Mouse (Mus musculus) liver, embryonic 11.5 days (tissue): Measurements from ENCODE around the gene Kif26a. TPM values are rescaled to one million over a fixed set of nuclear protein-coding genes. Genes with fewer than 3 reads are reported as not detected.
A peak's percentile ranks its signal among the peaks of the same experiment; 100 is the strongest.

Experiments
- ATAC-seq: fragments of 200-750 bp; cut with Nextera tagmentation; replicated peaks from 2 replicates; pipeline ENCODE4 v1.8.0; 2017; ENCODE audit warnings: moderate number of reproducible peaks, mild to moderate bottlenecking, moderate TSS enrichment, moderate library complexity; ENCODE audit not compliant: low FRiP score
- DNase-seq: peaks from one replicate; pipeline ENCODE4 v3.0.0-alpha.2; 2017; ENCODE audit warnings: low spot score
- H3K27ac ChIP-seq: fragments of 300-500 bp; sonication (generic); 2 replicates; pipeline ENCODE4 v1.5.1; 2014; ENCODE audit warnings: mild to moderate bottlenecking, low read depth, low read length, control low read depth
- H3K27me3 ChIP-seq: fragments of 300-500 bp; sonication (generic); replicated peaks from 2 replicates; pipeline ENCODE4 v1.6.1; 2014; ENCODE audit warnings: low read length, mixed read lengths; ENCODE audit not compliant: control insufficient read depth, insufficient read depth
- H3K36me3 ChIP-seq: fragments of 300-500 bp; sonication (generic); 2 replicates; pipeline ENCODE4 v1.6.1; 2014; ENCODE audit warnings: mild to moderate bottlenecking, low read length, moderate library complexity, mixed read lengths; ENCODE audit not compliant: control insufficient read depth, insufficient read depth
- H3K4me1 ChIP-seq: fragments of 300-500 bp; sonication (generic); replicated peaks from 2 replicates; pipeline ENCODE4 v1.6.1; 2014; ENCODE audit warnings: low read length, mixed read lengths; ENCODE audit not compliant: control insufficient read depth, insufficient read depth
- H3K4me2 ChIP-seq: fragments of 300-500 bp; sonication (generic); 2 replicates; pipeline ENCODE4 v1.6.1; 2014; ENCODE audit warnings: mild to moderate bottlenecking, control low read depth, moderate library complexity
- H3K4me3 ChIP-seq: fragments of 300-500 bp; sonication (generic); 2 replicates; pipeline ENCODE4 v1.5.1; 2014; ENCODE audit warnings: low read depth, low read length, control low read depth
- H3K9ac ChIP-seq: fragments of 300-500 bp; sonication (generic); 2 replicates; pipeline ENCODE4 v1.6.1; 2014; ENCODE audit warnings: low read depth, low read length, control low read depth
- H3K9me3 ChIP-seq: fragments of 300-500 bp; sonication (generic); 2 replicates; pipeline ENCODE4 v1.6.1; 2016; ENCODE audit warnings: low read length, inconsistent platforms, mixed read lengths; ENCODE audit not compliant: control insufficient read depth
- WGBS: fragments of 180-500 bp; shearing (Covaris S2); extraction: QIAGEN DNeasy Blood & Tissue Kit; methylation state at CpG from one replicate; pipeline ENCODE4 v1.1.7; 2014; 5-methylcytosine and 5-hydroxymethylcytosine counted together
- polyA plus RNA-seq: library from polyadenylated mRNA; unstranded; fragments of >200 nt; fragmentation: Nextera tagmentation; extraction: Ambion mirVana; gene quantifications from 2 replicates; pipeline ENCODE4 v1.2.1, GENCODE M21; 2014

Kif26a gene
- 0.52 and 0.59 TPM in 2 replicates for polyA plus RNA-seq

DNA sequence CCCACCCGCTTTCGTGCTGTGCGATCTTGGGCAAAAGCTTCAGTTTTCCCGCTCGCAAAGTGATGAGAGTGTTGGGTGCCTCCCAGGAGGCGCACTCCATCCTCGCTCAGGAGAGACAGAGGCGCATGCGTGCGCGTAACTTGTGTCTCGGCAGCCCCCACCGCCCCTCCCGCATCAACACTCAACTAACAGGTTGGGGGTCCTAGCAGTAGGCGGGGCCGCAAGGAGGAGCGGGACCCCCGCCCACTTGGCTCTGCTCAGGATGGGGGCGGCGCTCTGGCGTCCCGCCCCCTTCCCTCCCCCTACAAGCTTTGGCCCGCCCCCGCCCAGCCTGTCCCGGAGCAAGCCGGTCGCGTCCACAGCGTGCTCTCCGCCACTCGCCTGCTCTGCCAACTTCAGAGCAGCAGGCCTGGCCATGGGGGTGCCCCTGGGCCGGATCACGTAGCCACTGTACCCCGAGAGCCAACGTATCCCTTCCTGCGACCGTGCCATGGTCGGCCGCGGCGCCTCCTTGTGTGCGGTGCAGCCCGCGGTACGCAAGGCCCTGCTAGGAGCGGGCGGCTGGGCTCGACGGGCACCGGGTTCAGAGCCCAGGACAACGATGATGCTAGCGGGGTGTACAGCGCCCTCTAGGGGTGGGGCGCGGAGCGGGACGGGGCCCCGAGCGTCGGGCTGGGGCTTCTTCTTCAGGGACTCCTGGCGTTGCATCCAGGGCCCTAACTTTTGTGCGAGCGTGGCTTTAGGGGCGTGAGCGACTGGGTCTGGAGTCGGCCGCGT is at the start of gene Kif26a:
Gene Kif26a, plus strand, starts transcription at position 334 of the 777 bp plus-strand sequence.
- peak within 1 kb of the TSS; percentile 41 for H3K4me3 ChIP-seq
- H3K27me3 ChIP-seq: peaks cover 73% of the 10 kb centered on the region
- peak; percentile 64 for ATAC-seq
- H3K4me2 ChIP-seq: peak within 1 kb of the TSS; percentile 67
- H3K4me1 ChIP-seq: peaks cover 16% of the 10 kb centered on the region; the same call in 1 of the 2 replicates
- H3K9ac ChIP-seq: peak within 1 kb of the TSS; percentile 17; the same call in 1 of the 2 replicates
- no peaks in the 10 kb centered on the region for H3K9me3 ChIP-seq
- under 1% methylated on average over 64 of the region's 68 CpGs for WGBS
- no peaks in the 10 kb centered on the region for H3K36me3 ChIP-seq
- H3K27ac ChIP-seq: no peak within 1 kb of the TSS
- DNase-seq: peak; percentile 80

DNA sequence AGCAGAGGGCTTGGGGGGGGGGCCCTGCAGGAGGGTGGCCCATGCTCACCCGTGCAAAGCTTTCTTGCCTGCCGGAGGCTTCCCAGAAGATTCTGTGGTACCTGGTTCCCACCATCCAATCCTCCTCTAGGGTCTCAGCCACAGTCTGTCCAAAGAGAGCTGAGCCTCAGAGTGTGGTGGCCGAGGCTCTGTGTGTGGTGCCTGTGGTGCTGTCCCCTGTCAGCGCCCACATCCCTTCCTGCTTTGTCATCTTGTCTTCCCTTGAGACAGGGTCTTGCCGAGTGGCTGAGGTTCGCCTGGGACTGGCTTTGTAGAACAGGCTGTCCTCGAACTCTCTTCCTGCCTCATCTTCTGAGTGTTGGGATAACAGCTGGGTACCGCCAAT is 49.3 kb upstream of the Kif26a start:
- Histone ChIP-seq H3K4me2 (no peak overlapping the region), H3K4me1 (no peaks in the 10 kb centered on the region; the same call in 1 of the 2 replicates), H3K27ac (no peak overlapping the region), H3K9ac (no peak overlapping the region), H3K36me3 (no peaks in the 10 kb centered on the region), H3K27me3 (no peaks in the 10 kb centered on the region; the same call in 1 of the 2 replicates), H3K9me3 (no peaks in the 10 kb centered on the region), H3K4me3 (no peak overlapping the region)
- no peak for ATAC-seq
- 57% methylated on average over 8 of the region's 8 CpGs for WGBS
- no peak for DNase-seq

DNA sequence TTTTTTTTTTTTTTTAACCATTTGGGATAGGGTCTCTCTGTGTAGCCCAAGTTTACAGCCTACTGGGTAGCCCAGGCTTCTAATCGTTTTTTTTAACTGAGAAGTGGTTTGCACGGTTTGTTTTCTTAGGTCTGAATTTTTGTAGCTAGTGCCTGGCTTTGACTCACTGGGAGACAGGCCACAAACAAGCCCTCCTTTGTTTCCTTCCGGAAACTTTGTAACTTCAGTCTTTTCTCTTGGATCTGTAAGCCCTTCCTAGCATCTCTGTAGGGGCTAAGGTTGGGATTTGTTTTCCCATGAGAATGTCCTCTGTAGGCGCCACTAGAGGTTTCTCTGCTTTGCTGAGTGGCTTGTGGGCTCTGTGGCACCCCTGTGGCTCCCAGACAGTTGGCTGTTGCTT is 45.9 kb upstream of the Kif26a start:
- no peak overlapping the region for H3K4me3 ChIP-seq
- WGBS: 73% methylated on average over 4 of the region's 4 CpGs
- ATAC-seq (no peak), DNase-seq (no peak)
- H3K4me2 ChIP-seq: no peak overlapping the region
- no peaks in the 10 kb centered on the region for H3K27me3 ChIP-seq
- H3K9ac ChIP-seq: no peak overlapping the region
- H3K36me3 ChIP-seq: no peaks in the 10 kb centered on the region
- H3K9me3 ChIP-seq: no peaks in the 10 kb centered on the region
- H3K4me1 ChIP-seq: no peaks in the 10 kb centered on the region; the same call in 1 of the 2 replicates
- no peak overlapping the region for H3K27ac ChIP-seq

DNA sequence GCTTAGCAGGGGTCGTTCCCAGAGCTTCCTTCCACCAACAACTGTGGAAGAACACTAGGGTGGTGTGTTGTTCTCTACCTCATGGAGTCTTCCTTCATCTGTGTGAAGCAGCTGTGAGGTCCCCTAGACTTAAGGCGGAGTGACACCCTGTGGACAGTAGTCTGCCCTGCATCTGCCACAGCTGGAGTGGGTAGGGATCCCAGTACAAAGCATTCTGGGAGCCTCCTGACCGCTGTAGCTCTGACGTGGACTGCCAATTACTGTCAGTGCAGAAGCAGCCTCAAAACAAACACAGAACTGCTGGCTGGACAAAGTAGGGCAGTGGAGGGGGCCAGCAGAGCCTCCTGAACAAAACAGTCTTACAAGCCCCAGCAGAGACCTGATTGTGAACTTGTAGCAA is 45.0 kb upstream of the Kif26a start:
- Histone ChIP-seq H3K36me3 (no peaks in the 10 kb centered on the region), H3K9ac (no peak overlapping the region), H3K4me2 (no peak overlapping the region), H3K27ac (no peak overlapping the region), H3K4me3 (no peak overlapping the region), H3K4me1 (no peaks in the 10 kb centered on the region; the same call in 1 of the 2 replicates), H3K27me3 (no peaks in the 10 kb centered on the region), H3K9me3 (no peaks in the 10 kb centered on the region)
- ATAC-seq (no peak), DNase-seq (no peak)
- 51% methylated on average over 4 of the region's 4 CpGs for WGBS

DNA sequence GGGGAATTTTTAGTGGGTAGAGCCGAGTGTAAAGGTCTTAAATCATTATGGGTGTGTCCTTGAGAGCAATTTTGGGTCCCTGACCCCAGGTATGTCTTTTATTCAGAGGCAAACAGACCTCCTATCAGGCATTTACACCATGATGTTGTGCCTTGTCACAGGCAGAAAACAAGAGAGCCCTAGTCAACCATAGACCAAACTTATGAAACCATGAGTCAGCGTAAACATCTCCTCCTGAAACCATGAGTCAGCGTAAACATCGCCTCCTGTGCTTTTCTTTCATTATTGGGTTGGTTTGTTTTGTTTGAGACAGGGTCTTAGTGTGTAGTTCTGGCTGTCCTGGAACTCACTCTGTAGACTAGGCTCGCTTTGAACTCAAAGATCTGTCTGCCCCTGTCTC is 42.8 kb upstream of the Kif26a start:
- Histone ChIP-seq H3K27ac (no peak overlapping the region), H3K4me2 (no peak overlapping the region), H3K36me3 (no peaks in the 10 kb centered on the region), H3K9ac (no peak overlapping the region), H3K27me3 (peaks cover 15% of the 10 kb centered on the region; the same call in 1 of the 2 replicates), H3K4me3 (no peak overlapping the region), H3K9me3 (no peaks in the 10 kb centered on the region), H3K4me1 (no peaks in the 10 kb centered on the region)
- DNase-seq: no peak
- ATAC-seq: no peak; the same call in 1 of the 2 replicates
- WGBS: 78% methylated on average over 5 of the region's 5 CpGs

DNA sequence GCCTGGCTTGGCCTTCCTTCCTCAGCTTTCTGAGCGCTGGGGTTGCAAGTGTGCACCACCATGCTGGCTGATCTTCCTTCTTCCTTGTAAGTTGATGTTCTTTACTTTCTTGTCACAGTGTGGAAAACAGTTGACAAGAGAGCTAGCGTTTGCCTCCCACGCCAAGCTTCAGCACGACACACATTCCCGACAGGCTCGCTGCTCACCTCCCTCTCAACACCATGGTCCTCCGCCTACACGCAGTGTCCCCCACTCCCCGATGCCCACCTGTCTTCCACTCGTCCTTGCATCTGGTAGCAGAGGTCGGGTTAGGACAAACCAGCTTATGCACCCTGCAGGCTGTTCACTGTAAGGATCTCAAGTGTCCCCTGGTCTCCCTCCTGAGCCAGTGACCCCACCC is 41.1 kb upstream of the Kif26a start:
- H3K9me3 ChIP-seq: no peaks in the 10 kb centered on the region

DNA sequence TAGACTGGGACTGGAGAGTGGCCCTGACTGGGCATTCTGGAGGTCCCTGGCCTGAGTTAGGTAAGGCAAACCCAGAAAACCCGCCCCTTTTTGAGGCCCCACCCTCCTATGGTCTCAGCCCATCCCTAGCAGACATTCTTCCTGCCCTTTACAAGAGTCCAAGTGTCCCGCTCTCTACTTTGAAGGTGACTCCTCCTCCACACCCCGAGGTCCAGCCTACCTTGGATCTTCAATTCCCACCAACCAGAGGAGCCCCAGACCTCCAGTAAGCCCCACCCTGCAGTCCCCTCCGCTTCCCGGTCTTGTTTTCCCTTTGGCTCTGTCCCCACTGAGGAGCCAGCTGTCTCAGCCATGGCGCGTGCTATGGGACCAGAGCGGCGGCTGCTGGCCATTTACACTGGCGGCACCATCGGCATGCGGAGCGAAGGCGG is 39.5 kb upstream of the Kif26a start, which contains the start of gene Aspg:
Gene Aspg, plus strand, starts transcription at position 139 of the 431 bp plus-strand sequence.
- ATAC-seq (no peak; the same call in 1 of the 2 replicates), DNase-seq (no peak)
- Histone ChIP-seq H3K4me2 (peak within 1 kb of the TSS; percentile 32), H3K36me3 (no peaks in the 10 kb centered on the region), H3K9me3 (no peaks in the 10 kb centered on the region), H3K27me3 (peaks cover 15% of the 10 kb centered on the region; the same call in 1 of the 2 replicates), H3K4me3 (peak within 1 kb of the TSS; percentile 19; the same call in 1 of the 2 replicates), H3K4me1 (no peaks in the 10 kb centered on the region), H3K9ac (no peak within 1 kb of the TSS), H3K27ac (no peak within 1 kb of the TSS)
- 3% methylated on average over 14 of the region's 14 CpGs for WGBS

More for the DNA sequence above, 41.1 kb upstream of the Kif26a start:
- Histone ChIP-seq H3K27ac (no peak overlapping the region), H3K9ac (no peak overlapping the region), H3K4me3 (no peak overlapping the region), H3K36me3 (no peaks in the 10 kb centered on the region), H3K27me3 (peaks cover 15% of the 10 kb centered on the region; the same call in 1 of the 2 replicates), H3K4me1 (no peaks in the 10 kb centered on the region), H3K4me2 (no peak overlapping the region)
- no peak for ATAC-seq
- DNase-seq: no peak
- WGBS: 81% methylated on average over 11 of the region's 11 CpGs

DNA sequence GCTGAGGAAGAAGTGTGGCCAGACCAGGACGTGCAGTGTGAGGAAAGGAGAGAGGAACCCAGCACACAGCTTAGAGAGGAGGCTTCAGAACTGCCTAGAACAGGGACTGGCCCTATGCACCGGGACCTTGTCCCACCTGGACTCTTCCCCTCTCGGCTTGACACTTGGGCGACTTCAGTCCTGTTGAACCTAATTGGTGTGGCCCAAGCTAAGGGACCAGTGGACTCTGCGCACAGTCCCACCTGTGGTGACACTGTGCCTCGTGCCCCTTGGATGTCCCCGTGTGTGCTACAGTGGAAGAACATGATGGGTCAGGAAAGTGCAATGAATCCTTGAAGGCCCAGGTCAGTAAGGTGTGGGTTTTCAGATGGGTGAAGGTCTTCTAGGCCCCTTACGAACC is 38.3 kb upstream of the Kif26a start:
- ATAC-seq (no peak), DNase-seq (no peak)
- Histone ChIP-seq H3K4me2 (no peak overlapping the region), H3K4me3 (no peak overlapping the region), H3K9me3 (no peaks in the 10 kb centered on the region), H3K36me3 (no peaks in the 10 kb centered on the region), H3K9ac (no peak overlapping the region), H3K4me1 (0 out of 2 replicates have a peak, but pooled peaks cover under 1% of the 10 kb centered on the region), H3K27me3 (peaks cover 15% of the 10 kb centered on the region; the same call in 1 of the 2 replicates), H3K27ac (no peak overlapping the region)
- WGBS: 72% methylated on average over 8 of the region's 8 CpGs
